Mouse (Mus musculus) liver, embryonic 14.5 days (tissue): Measurements from ENCODE around the gene Epha8.

ENCODE experiments used
- CTCF ChIP-seq: IDR thresholded peaks from 2 replicates; pipeline ENCODE4 v1.5.1; 2016; ENCODE audit warnings: antibody characterized with exemption, low read depth, control low read depth
- EP300 ChIP-seq: IDR thresholded peaks from 2 replicates; pipeline ENCODE4 v1.6.1; 2016; ENCODE audit warnings: antibody characterized with exemption, low read depth

DNA sequence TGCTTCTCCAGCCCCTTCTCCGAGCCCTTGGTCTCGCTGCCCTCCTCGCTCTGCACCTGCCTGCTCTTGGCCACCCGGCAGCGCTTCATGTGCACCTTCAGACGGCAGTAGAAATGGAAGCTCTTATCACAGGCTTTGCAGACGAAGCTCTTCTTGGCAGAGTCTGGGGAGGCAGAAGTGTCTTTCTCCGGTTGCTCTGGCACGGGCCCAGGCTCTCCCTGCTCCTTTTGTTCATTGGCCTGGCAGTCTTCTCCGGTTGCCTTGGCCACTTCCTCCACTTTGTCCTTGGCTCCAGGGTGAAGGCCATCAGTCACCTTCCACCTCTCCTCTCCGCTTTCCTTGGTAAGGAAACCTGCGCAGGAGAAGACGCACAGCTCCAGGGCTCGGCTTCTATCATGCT lies 38.7 kb upstream of the Epha8 start:
- TF ChIP-seq CTCF = no peak
- no peak for TF ChIP-seq EP300
